Mouse (Mus musculus) hindbrain, postnatal 0 days (tissue): Measurements from ENCODE around the gene Mycbp2. TPM values are rescaled to one million over a fixed set of nuclear protein-coding genes. Genes with fewer than 3 reads are reported as not detected.

ENCODE experiments used
- ATAC-seq: fragments of 200-750 bp; cut with Nextera tagmentation; 2 replicates; pipeline ENCODE4 v1.8.0; 2017; ENCODE audit warnings: mild to moderate bottlenecking, moderate TSS enrichment, moderate library complexity
- DNase-seq: peaks from one replicate; pipeline ENCODE4 v3.0.0-alpha.2; 2015; ENCODE audit warnings: low spot score
- H3K27ac ChIP-seq: fragments of 300-500 bp; sonication (generic); 2 replicates; pipeline ENCODE4 v1.5.1; 2014; ENCODE audit warnings: mild to moderate bottlenecking
- H3K27me3 ChIP-seq: fragments of 300-500 bp; sonication (generic); 2 replicates; pipeline ENCODE4 v1.6.1; 2014; ENCODE audit warnings: low read length, mixed read lengths; ENCODE audit not compliant: insufficient read depth
- H3K36me3 ChIP-seq: fragments of 300-500 bp; sonication (generic); 2 replicates; pipeline ENCODE4 v1.6.1; 2014; ENCODE audit warnings: low read length, mixed read lengths; ENCODE audit not compliant: insufficient read depth
- H3K4me1 ChIP-seq: fragments of 300-500 bp; sonication (generic); 2 replicates; pipeline ENCODE4 v1.6.1; 2014; ENCODE audit warnings: antibody characterized with exemption, low read length, mixed read lengths; ENCODE audit not compliant: insufficient read depth
- H3K4me2 ChIP-seq: fragments of 300-500 bp; sonication (generic); 2 replicates; pipeline ENCODE4 v1.6.1; 2014; ENCODE audit warnings: low read depth, mild to moderate bottlenecking, low read length, moderate library complexity, mixed read lengths
- H3K4me3 ChIP-seq: fragments of 300-500 bp; sonication (generic); 2 replicates; pipeline ENCODE4 v1.5.1; 2014; ENCODE audit warnings: low read length
- H3K9ac ChIP-seq: fragments of 300-500 bp; sonication (generic); replicated peaks from 2 replicates; pipeline ENCODE4 v1.6.1; 2014; ENCODE audit warnings: mild to moderate bottlenecking, low read length, moderate library complexity, mixed read lengths
- H3K9me3 ChIP-seq: fragments of 300-500 bp; sonication (generic); 2 replicates; pipeline ENCODE4 v1.6.1; 2016; ENCODE audit warnings: low read length, mixed read lengths
- CTCF ChIP-seq: IDR thresholded peaks from 2 replicates; pipeline ENCODE4 v1.5.1; 2016; ENCODE audit warnings: antibody characterized with exemption, control low read depth, low read depth
- WGBS: fragments of 180-500 bp; shearing (Covaris S2); extraction: QIAGEN DNeasy Blood & Tissue Kit; methylation state at CpG from one replicate; pipeline ENCODE4 v1.1.7; 2014; 5-methylcytosine and 5-hydroxymethylcytosine counted together
- polyA plus RNA-seq: library from polyadenylated mRNA; unstranded; fragments of >200 nt; fragmentation: Nextera tagmentation; extraction: Ambion mirVana; gene quantifications from 2 replicates; pipeline ENCODE4 v1.2.1, GENCODE M21; 2015
- total RNA-seq: library from RNA; depleted of rRNA; stranded (reverse); fragments of >200 nt; gene quantifications from 2 replicates; pipeline ENCODE4 v1.2.3, GENCODE M21; 2014

Gene Mycbp2
- total and polyA plus RNA-seq, 2 experiments from 2014 or later, result 57.3 to 89.3 TPM

- Histone ChIP-seq H3K4me3 (no peak overlapping the region), H3K9ac (no peak overlapping the region), H3K36me3 (peaks cover 22% of the 10 kb centered on the region), H3K4me2 (no peak overlapping the region), H3K27me3 (no peaks in the 10 kb centered on the region), H3K4me1 (no peaks in the 10 kb centered on the region), H3K27ac (no peak overlapping the region), H3K9me3 (no peaks in the 10 kb centered on the region)
- ATAC-seq, result no peak
- 95% methylated on average over 2 of the region's 2 CpGs for WGBS
- TF ChIP-seq CTCF, result no peak
- DNase-seq, result no peak
Measured at GRCm38 (mm10) chr14:103260437-103260836, 86.2 kb downstream of the Mycbp2 start.

- DNase-seq (no peak), ATAC-seq (no peak)
- H3K36me3 ChIP-seq, result peaks cover 22% of the 10 kb centered on the region
- no peak overlapping the region for H3K4me2 ChIP-seq
- TF ChIP-seq CTCF, result no peak
- no peak overlapping the region for H3K4me3 ChIP-seq
- H3K27ac ChIP-seq, result no peak overlapping the region
- no peaks in the 10 kb centered on the region for H3K27me3 ChIP-seq
- H3K9me3 ChIP-seq, result no peaks in the 10 kb centered on the region
- H3K9ac ChIP-seq, result no peak overlapping the region
- no peaks in the 10 kb centered on the region for H3K4me1 ChIP-seq
- WGBS, result 92% methylated on average over 2 of the region's 2 CpGs
Measured at GRCm38 (mm10) chr14:103258745-103259144, 87.9 kb downstream of the Mycbp2 start.

- Histone ChIP-seq H3K27me3 (no peaks in the 10 kb centered on the region), H3K9ac (no peak overlapping the region), H3K4me1 (no peaks in the 10 kb centered on the region), H3K9me3 (no peaks in the 10 kb centered on the region), H3K27ac (no peak overlapping the region), H3K4me2 (no peak overlapping the region), H3K4me3 (no peak overlapping the region), H3K36me3 (peaks cover 22% of the 10 kb centered on the region)
- no peak for DNase-seq
- WGBS, result 90% methylated on average over 7 of the region's 7 CpGs
- no peak for ATAC-seq
- TF ChIP-seq CTCF, result no peak
Measured at GRCm38 (mm10) chr14:103256866-103257265, 89.7 kb downstream of the Mycbp2 start.

- Histone ChIP-seq H3K4me2 (no peak overlapping the region), H3K27ac (no peak overlapping the region), H3K4me3 (no peak overlapping the region), H3K9me3 (no peaks in the 10 kb centered on the region), H3K9ac (no peak overlapping the region), H3K27me3 (no peaks in the 10 kb centered on the region), H3K36me3 (peaks cover 3% of the 10 kb centered on the region; the same call in 1 of the 2 replicates), H3K4me1 (no peaks in the 10 kb centered on the region)
- WGBS, result 94% methylated on average over 2 of the region's 2 CpGs
- DNase-seq (no peak), ATAC-seq (no peak)
- no peak for TF ChIP-seq CTCF
Measured at GRCm38 (mm10) chr14:103254311-103254710, 92.3 kb downstream of the Mycbp2 start.

- Histone ChIP-seq H3K27ac (no peak overlapping the region), H3K4me1 (no peaks in the 10 kb centered on the region), H3K9me3 (no peaks in the 10 kb centered on the region), H3K4me3 (no peak overlapping the region), H3K9ac (no peak overlapping the region), H3K4me2 (no peak overlapping the region), H3K36me3 (peaks cover 17% of the 10 kb centered on the region), H3K27me3 (no peaks in the 10 kb centered on the region)
- no peak for TF ChIP-seq CTCF
- ATAC-seq (no peak), DNase-seq (no peak)
- WGBS, result 94% methylated on average over 6 of the region's 6 CpGs
Measured at GRCm38 (mm10) chr14:103242020-103242419, 104.6 kb downstream of the Mycbp2 start.

- WGBS, result 92% methylated on average over 6 of the region's 6 CpGs
- ATAC-seq, result no peak
Measured at GRCm38 (mm10) chr14:103234770-103235169, 111.8 kb downstream of the Mycbp2 start.

GRCm38 (mm10) chr14:103233640-103234593 is 112.7 kb downstream of the Mycbp2 start:
- Histone ChIP-seq H3K4me2 (no peak overlapping the region), H3K9me3 (no peaks in the 10 kb centered on the region), H3K9ac (no peak overlapping the region), H3K4me1 (no peaks in the 10 kb centered on the region), H3K4me3 (no peak overlapping the region), H3K27me3 (no peaks in the 10 kb centered on the region), H3K36me3 (peaks cover 3% of the 10 kb centered on the region; the same call in 1 of the 2 replicates), H3K27ac (no peak overlapping the region)
- 49% methylated on average over 12 of the region's 12 CpGs for WGBS
- no peak for TF ChIP-seq CTCF
- ATAC-seq (no peak), DNase-seq (no peak)

More at GRCm38 (mm10) chr14:103234770-103235169, 111.8 kb downstream of the Mycbp2 start:
- Histone ChIP-seq H3K4me2 (no peak overlapping the region), H3K36me3 (peaks cover 3% of the 10 kb centered on the region; the same call in 1 of the 2 replicates), H3K4me3 (no peak overlapping the region), H3K4me1 (no peaks in the 10 kb centered on the region), H3K9me3 (no peaks in the 10 kb centered on the region), H3K27ac (no peak overlapping the region), H3K27me3 (no peaks in the 10 kb centered on the region), H3K9ac (no peak overlapping the region)
- DNase-seq, result no peak
- TF ChIP-seq CTCF, result no peak
